Mouse (Mus musculus): ENCODE data around the gene Pgghg. TPM values are rescaled to one million over a fixed set of nuclear protein-coding genes. Genes with fewer than 3 reads are reported as not detected.

Gene Pgghg
- total and polyA plus RNA-seq, 3 experiments, result 3.0 to 7.2 TPM; not detected in 1

DNA sequence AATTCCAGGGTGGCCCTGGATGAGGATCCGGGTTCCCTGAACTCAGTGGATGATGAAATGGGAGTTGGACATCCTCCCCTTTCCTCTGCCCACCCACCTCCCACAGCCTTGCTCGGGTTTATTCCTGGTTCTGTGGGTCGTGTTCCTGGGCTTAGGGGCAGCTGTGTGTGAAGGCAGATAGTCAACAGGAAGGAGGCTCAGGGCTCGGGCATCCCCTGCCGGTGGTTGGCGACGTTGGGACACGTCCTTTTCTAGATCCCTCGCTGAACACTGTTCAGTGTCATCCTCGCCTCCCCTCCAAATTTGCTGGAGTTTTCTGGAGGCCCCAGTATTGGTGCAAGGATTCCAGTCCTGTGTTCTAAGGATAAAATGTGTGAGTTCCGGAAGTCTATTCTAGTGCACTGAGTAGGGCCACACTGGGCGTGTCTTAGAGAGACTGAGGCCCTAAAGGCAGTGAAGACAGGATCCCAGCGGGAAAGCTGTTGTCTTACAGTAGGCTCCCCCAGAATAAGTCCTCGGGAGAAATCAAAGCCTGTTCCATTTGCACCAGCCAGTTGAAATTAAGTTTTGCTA, 50.0 kb downstream of the Pgghg start:
- DNase-seq (ENCODE audit: low read depth, low spot score), result no peak
- Histone ChIP-seq H3K9ac (ENCODE audit: control insufficient read depth, low read depth, low read length, poor library complexity, severe bottlenecking) (no peak overlapping the region), H3K4me1 (ENCODE audit: control insufficient read depth in 1 of 2, insufficient read depth in 2 of 2, low read length in 2 of 2) (no peaks in the 10 kb centered on the region), H3K36me3 (ENCODE audit: control insufficient read depth in 1 of 2, insufficient read depth in 2 of 2, low read length in 2 of 2) (no peaks in the 10 kb centered on the region), H3K4me3 (ENCODE audit: control insufficient read depth in 1 of 2, insufficient read depth in 1 of 2, low read depth in 2 of 2, low read length in 2 of 2) (no peak overlapping the region), H3K79me2 (ENCODE audit: control insufficient read depth, insufficient read depth, low read length, poor library complexity) (no peaks in the 10 kb centered on the region), H3K27ac (ENCODE audit: control insufficient read depth, low read depth, low read length) (no peak overlapping the region), H3K27me3 (ENCODE audit: control insufficient read depth in 1 of 2, insufficient read depth in 2 of 2, low read length in 2 of 2) (peaks cover 0 to 2% of the 10 kb centered on the region in 2 experiments; a peak in 3 of 4 replicates), H3K9me3 (replicated peaks; ENCODE audit: insufficient read depth, low read length) (no peaks in the 10 kb centered on the region)
- TF ChIP-seq CHD1 (IDR thresholded peaks at IDR 0.05; ENCODE audit: low read depth, low read length) (no peak), MYC (IDR thresholded peaks at IDR 0.05; ENCODE audit: low read depth, low read length) (no peak), CTCF (IDR thresholded peaks at IDR 0.05 in 2 of 3, conservative IDR thresholded peaks at IDR 0.05 in 1 of 3; ENCODE audit: control insufficient read depth in 1 of 3, insufficient read depth in 1 of 3, low read depth in 2 of 3, low read length in 3 of 3, poor library complexity in 1 of 3, severe bottlenecking in 1 of 3) (no peak), POLR2A (IDR thresholded peaks at IDR 0.05; ENCODE audit: control insufficient read depth in 1 of 2, insufficient read depth in 1 of 2, low read depth in 1 of 2, low read length in 2 of 2, poor library complexity in 1 of 2) (no peak), MAX (IDR thresholded peaks at IDR 0.05; ENCODE audit: low read length) (no peak), BHLHE40 (IDR thresholded peaks at IDR 0.05; ENCODE audit: borderline replicate concordance, low read depth, low read length) (no peak), ZMIZ1 (IDR thresholded peaks at IDR 0.05; ENCODE audit: low read depth, low read length) (no peak), RAD21 (IDR thresholded peaks at IDR 0.05; ENCODE audit: low read depth, low read length) (no peak), USF2 (IDR thresholded peaks at IDR 0.05; ENCODE audit: borderline replicate concordance in 1 of 2, insufficient read depth in 1 of 2, low read depth in 1 of 2, low read length in 2 of 2) (no peak), KAT2A (conservative IDR thresholded peaks at IDR 0.05; ENCODE audit: low read depth, low read length) (no peak), NELFE (IDR thresholded peaks at IDR 0.05; ENCODE audit: low read depth, low read length) (no peak), MAFK (IDR thresholded peaks at IDR 0.05; ENCODE audit: borderline replicate concordance, low read depth, low read length) (no peak), MXI1 (IDR thresholded peaks at IDR 0.05; ENCODE audit: low read depth, low read length) (no peak), ELF1 (IDR thresholded peaks at IDR 0.05; ENCODE audit: low read depth, low read length) (no peak), POLR2AphosphoS5 (IDR thresholded peaks at IDR 0.05; ENCODE audit: borderline replicate concordance, low read depth, low read length) (no peak), SIN3A (IDR thresholded peaks at IDR 0.05; ENCODE audit: low read length) (no peak), MYB (IDR thresholded peaks at IDR 0.05; ENCODE audit: low read depth, low read length) (no peak), ZNF384 (IDR thresholded peaks at IDR 0.05; ENCODE audit: low read depth, low read length) (no peak), HCFC1 (IDR thresholded peaks at IDR 0.05; ENCODE audit: low read depth, low read length) (no peak), RCOR1 (IDR thresholded peaks at IDR 0.05; ENCODE audit: low read depth, low read length) (no peak)

Other genes with a start within 250 kb of the Pgghg start
- gene Olfr541, start 244.1 kb upstream of the Pgghg start, total RNA-seq (2012; rRNA removed), result not detected in 2 replicates
- gene Olfr541, start 244.1 kb upstream of the Pgghg start, polyA plus RNA-seq (2012; ENCODE audit: insufficient read depth in 1 of 2, insufficient read length in 2 of 2, low read depth in 1 of 2, low replicate concordance in 2 of 2, missing spikeins in 1 of 2), result not detected
- gene Cyp2e1, start 177.7 kb upstream of the Pgghg start, total RNA-seq (2012; rRNA removed), result not detected in 2 replicates
- gene Cyp2e1, start 177.7 kb upstream of the Pgghg start, polyA plus RNA-seq (2012; ENCODE audit: insufficient read depth in 1 of 2, insufficient read length in 2 of 2, low read depth in 1 of 2, low replicate concordance in 2 of 2, missing spikeins in 1 of 2), result not detected
- gene Syce1, start 153.5 kb upstream of the Pgghg start, total RNA-seq (2012; rRNA removed), result not detected in 2 replicates
- gene Syce1, start 153.5 kb upstream of the Pgghg start, polyA plus RNA-seq (2012; ENCODE audit: insufficient read depth in 1 of 2, insufficient read length in 2 of 2, low read depth in 1 of 2, low replicate concordance in 2 of 2, missing spikeins in 1 of 2), result not detected
- not detected in 2 replicates for gene Zfp941, start 119.2 kb upstream of the Pgghg start, total RNA-seq (2012; rRNA removed)
- gene Zfp941, start 119.2 kb upstream of the Pgghg start, polyA plus RNA-seq (2012; ENCODE audit: insufficient read depth in 1 of 2, insufficient read length in 2 of 2, low read depth in 1 of 2, low replicate concordance in 2 of 2, missing spikeins in 1 of 2), result not detected
- not detected in 2 replicates for gene Urah, start 106.4 kb upstream of the Pgghg start, total RNA-seq (2012; rRNA removed)
- not detected for gene Urah, start 106.4 kb upstream of the Pgghg start, polyA plus RNA-seq (2012; ENCODE audit: insufficient read depth in 1 of 2, insufficient read length in 2 of 2, low read depth in 1 of 2, low replicate concordance in 2 of 2, missing spikeins in 1 of 2)
- not detected in 2 replicates for gene Scgb1c1, start 95.8 kb upstream of the Pgghg start, total RNA-seq (2012; rRNA removed)
- not detected for gene Scgb1c1, start 95.8 kb upstream of the Pgghg start, polyA plus RNA-seq (2012; ENCODE audit: insufficient read depth in 1 of 2, insufficient read length in 2 of 2, low read depth in 1 of 2, low replicate concordance in 2 of 2, missing spikeins in 1 of 2)
- not detected in 2 replicates for gene Odf3, start 93.6 kb upstream of the Pgghg start, total RNA-seq (2012; rRNA removed)
- not detected for gene Odf3, start 93.6 kb upstream of the Pgghg start, polyA plus RNA-seq (2012; ENCODE audit: insufficient read depth in 1 of 2, insufficient read length in 2 of 2, low read depth in 1 of 2, low replicate concordance in 2 of 2, missing spikeins in 1 of 2)
- gene Gm45785, start 85.1 kb upstream of the Pgghg start, total RNA-seq (2012; rRNA removed), result not detected in 2 replicates
- gene Gm45785, start 85.1 kb upstream of the Pgghg start, polyA plus RNA-seq (2012; ENCODE audit: insufficient read depth in 1 of 2, insufficient read length in 2 of 2, low read depth in 1 of 2, low replicate concordance in 2 of 2, missing spikeins in 1 of 2), result not detected
- 44.5 and 52.3 TPM in 2 replicates for gene Ric8a, start 84.4 kb upstream of the Pgghg start, total RNA-seq (2012; rRNA removed)
- gene Ric8a, start 84.4 kb upstream of the Pgghg start, polyA plus RNA-seq (2012; ENCODE audit: insufficient read depth in 1 of 2, insufficient read length in 2 of 2, low read depth in 1 of 2, low replicate concordance in 2 of 2, missing spikeins in 1 of 2), result 10 to 100 TPM in 1 of 2 experiments, not detected in 1; 63.4 TPM
- gene Bet1l, start 83.8 kb upstream of the Pgghg start, total RNA-seq (2012; rRNA removed), result 12.1 and 16.0 TPM in 2 replicates
- 10 to 100 TPM in 1 of 2 experiments, not detected in 1; 26.2 TPM for gene Bet1l, start 83.8 kb upstream of the Pgghg start, polyA plus RNA-seq (2012; ENCODE audit: insufficient read depth in 1 of 2, insufficient read length in 2 of 2, low read depth in 1 of 2, low replicate concordance in 2 of 2, missing spikeins in 1 of 2)
- gene Psmd13, start 59.4 kb upstream of the Pgghg start, total RNA-seq (2012; rRNA removed), result 165 and 191 TPM in 2 replicates
- gene Psmd13, start 59.4 kb upstream of the Pgghg start, polyA plus RNA-seq (2012; ENCODE audit: insufficient read depth in 1 of 2, insufficient read length in 2 of 2, low read depth in 1 of 2, low replicate concordance in 2 of 2, missing spikeins in 1 of 2), result 100 to 1,000 TPM in 1 of 2 experiments, not detected in 1; 215 TPM
- gene Sirt3, start 59.1 kb upstream of the Pgghg start, total RNA-seq (2012; rRNA removed), result 16.0 and 16.1 TPM in 2 replicates
- 10 to 100 TPM in 1 of 2 experiments, not detected in 1; 19.5 TPM for gene Sirt3, start 59.1 kb upstream of the Pgghg start, polyA plus RNA-seq (2012; ENCODE audit: insufficient read depth in 1 of 2, insufficient read length in 2 of 2, low read depth in 1 of 2, low replicate concordance in 2 of 2, missing spikeins in 1 of 2)
- not detected in 2 replicates for gene Cox8b, start 40.9 kb upstream of the Pgghg start, total RNA-seq (2012; rRNA removed)
- not detected for gene Cox8b, start 40.9 kb upstream of the Pgghg start, polyA plus RNA-seq (2012; ENCODE audit: insufficient read depth in 1 of 2, insufficient read length in 2 of 2, low read depth in 1 of 2, low replicate concordance in 2 of 2, missing spikeins in 1 of 2)
- gene Nlrp6, start 20.5 kb upstream of the Pgghg start, total RNA-seq (2012; rRNA removed), result not detected in 2 replicates
- gene Nlrp6, start 20.5 kb upstream of the Pgghg start, polyA plus RNA-seq (2012; ENCODE audit: insufficient read depth in 1 of 2, insufficient read length in 2 of 2, low read depth in 1 of 2, low replicate concordance in 2 of 2, missing spikeins in 1 of 2), result not detected
- 0.31 TPM in 1 of 2 replicates, not detected in the other for gene Ifitm5, start 8.9 kb downstream of the Pgghg start, total RNA-seq (2012; rRNA removed)
- gene Ifitm5, start 8.9 kb downstream of the Pgghg start, polyA plus RNA-seq (2012; ENCODE audit: insufficient read depth in 1 of 2, insufficient read length in 2 of 2, low read depth in 1 of 2, low replicate concordance in 2 of 2, missing spikeins in 1 of 2), result 1 to 10 TPM in 1 of 2 experiments, not detected in 1; 1.1 TPM
- gene Gm45717, start 14.5 kb downstream of the Pgghg start, total RNA-seq (2012; rRNA removed), result not detected in 2 replicates
- not detected for gene Gm45717, start 14.5 kb downstream of the Pgghg start, polyA plus RNA-seq (2012; ENCODE audit: insufficient read depth in 1 of 2, insufficient read length in 2 of 2, low read depth in 1 of 2, low replicate concordance in 2 of 2, missing spikeins in 1 of 2)
- gene Ifitm2, start 14.6 kb downstream of the Pgghg start, total RNA-seq (2012; rRNA removed), result 177 and 213 TPM in 2 replicates
- gene Ifitm2, start 14.6 kb downstream of the Pgghg start, polyA plus RNA-seq (2012; ENCODE audit: insufficient read depth in 1 of 2, insufficient read length in 2 of 2, low read depth in 1 of 2, low replicate concordance in 2 of 2, missing spikeins in 1 of 2), result 100 to 1,000 TPM in 1 of 2 experiments, not detected in 1; 317 TPM
- 0.23 TPM in 1 of 2 replicates, not detected in the other for gene Ifitm1, start 25.8 kb downstream of the Pgghg start, total RNA-seq (2012; rRNA removed)
- gene Ifitm1, start 25.8 kb downstream of the Pgghg start, polyA plus RNA-seq (2012; ENCODE audit: insufficient read depth in 1 of 2, insufficient read length in 2 of 2, low read depth in 1 of 2, low replicate concordance in 2 of 2, missing spikeins in 1 of 2), result not detected
- 4.2 and 6.4 TPM in 2 replicates for gene Ifitm3, start 69.4 kb downstream of the Pgghg start, total RNA-seq (2012; rRNA removed)
- gene Ifitm3, start 69.4 kb downstream of the Pgghg start, polyA plus RNA-seq (2012; ENCODE audit: insufficient read depth in 1 of 2, insufficient read length in 2 of 2, low read depth in 1 of 2, low replicate concordance in 2 of 2, missing spikeins in 1 of 2), result 10 to 100 TPM in 1 of 2 experiments, not detected in 1; 12.8 TPM
- not detected in 2 replicates for gene Ifitm6, start 76.5 kb downstream of the Pgghg start, total RNA-seq (2012; rRNA removed)
- not detected for gene Ifitm6, start 76.5 kb downstream of the Pgghg start, polyA plus RNA-seq (2012; ENCODE audit: insufficient read depth in 1 of 2, insufficient read length in 2 of 2, low read depth in 1 of 2, low replicate concordance in 2 of 2, missing spikeins in 1 of 2)
- not detected in 2 replicates for gene Gm17387, start 87.7 kb downstream of the Pgghg start, total RNA-seq (2012; rRNA removed)
- not detected for gene Gm17387, start 87.7 kb downstream of the Pgghg start, polyA plus RNA-seq (2012; ENCODE audit: insufficient read depth in 1 of 2, insufficient read length in 2 of 2, low read depth in 1 of 2, low replicate concordance in 2 of 2, missing spikeins in 1 of 2)
- 0.78 and 0.81 TPM in 2 replicates for gene B4galnt4, start 119.7 kb downstream of the Pgghg start, total RNA-seq (2012; rRNA removed)
- 1 to 10 TPM in 1 of 2 experiments, not detected in 1; 8.0 TPM for gene B4galnt4, start 119.7 kb downstream of the Pgghg start, polyA plus RNA-seq (2012; ENCODE audit: insufficient read depth in 1 of 2, insufficient read length in 2 of 2, low read depth in 1 of 2, low replicate concordance in 2 of 2, missing spikeins in 1 of 2)
- gene Pkp3, start 136.8 kb downstream of the Pgghg start, total RNA-seq (2012; rRNA removed), result not detected in 2 replicates
- not detected for gene Pkp3, start 136.8 kb downstream of the Pgghg start, polyA plus RNA-seq (2012; ENCODE audit: insufficient read depth in 1 of 2, insufficient read length in 2 of 2, low read depth in 1 of 2, low replicate concordance in 2 of 2, missing spikeins in 1 of 2)
- gene Sigirr, start 159.2 kb downstream of the Pgghg start, total RNA-seq (2012; rRNA removed), result 8.3 and 8.6 TPM in 2 replicates
- gene Sigirr, start 159.2 kb downstream of the Pgghg start, polyA plus RNA-seq (2012; ENCODE audit: insufficient read depth in 1 of 2, insufficient read length in 2 of 2, low read depth in 1 of 2, low replicate concordance in 2 of 2, missing spikeins in 1 of 2), result 10 to 100 TPM in 1 of 2 experiments, not detected in 1; 17.5 TPM
- gene Ano9, start 176.4 kb downstream of the Pgghg start, total RNA-seq (2012; rRNA removed), result 0.08 TPM in 1 of 2 replicates, not detected in the other
- under 1 TPM in 1 of 2 experiments, not detected in 1; 0.03 TPM for gene Ano9, start 176.4 kb downstream of the Pgghg start, polyA plus RNA-seq (2012; ENCODE audit: insufficient read depth in 1 of 2, insufficient read length in 2 of 2, low read depth in 1 of 2, low replicate concordance in 2 of 2, missing spikeins in 1 of 2)
- 12.2 and 16.9 TPM in 2 replicates for gene Ptdss2, start 181.0 kb downstream of the Pgghg start, total RNA-seq (2012; rRNA removed)
- 10 to 100 TPM in 1 of 2 experiments, not detected in 1; 44.9 TPM for gene Ptdss2, start 181.0 kb downstream of the Pgghg start, polyA plus RNA-seq (2012; ENCODE audit: insufficient read depth in 1 of 2, insufficient read length in 2 of 2, low read depth in 1 of 2, low replicate concordance in 2 of 2, missing spikeins in 1 of 2)
- gene Rnh1, start 231.5 kb downstream of the Pgghg start, total RNA-seq (2012; rRNA removed), result 69.6 and 71.4 TPM in 2 replicates
- 10 to 100 TPM in 1 of 2 experiments, not detected in 1; 94.5 TPM for gene Rnh1, start 231.5 kb downstream of the Pgghg start, polyA plus RNA-seq (2012; ENCODE audit: insufficient read depth in 1 of 2, insufficient read length in 2 of 2, low read depth in 1 of 2, low replicate concordance in 2 of 2, missing spikeins in 1 of 2)

All from MEL (cell line).